Mouse (Mus musculus) cerebellum, adult 2 months (tissue): ENCODE data around the gene Il1f9. TPM values are rescaled to one million over a fixed set of nuclear protein-coding genes. Genes with fewer than 3 reads are reported as not detected.

Source experiments
- DNase-seq, 2 experiments: peaks; one replicate each; pipeline ENCODE4 v3.0.0; 2021
- H3K27ac ChIP-seq: fragments of 200-500 bp; 2 replicates; pipeline ENCODE4 v1.5.1; 2012; ENCODE audit warnings: low read length, control low read depth, inconsistent platforms; ENCODE audit not compliant: insufficient read depth
- H3K27me3 ChIP-seq: fragments of 200-500 bp; 2 replicates; pipeline ENCODE4 v1.6.1; 2012; ENCODE audit warnings: inconsistent platforms, mild to moderate bottlenecking, low read length, moderate library complexity; ENCODE audit not compliant: control insufficient read depth, insufficient read depth
- H3K4me1 ChIP-seq: fragments of 200-500 bp; 2 replicates; pipeline ENCODE4 v1.6.1; 2011; ENCODE audit warnings: low read length; ENCODE audit not compliant: control insufficient read depth, insufficient read depth
- H3K4me3 ChIP-seq: fragments of 200-500 bp; replicated peaks from 2 replicates; pipeline ENCODE3; 2011; ENCODE audit warnings: mild to moderate bottlenecking, low read depth, low read length, control low read depth; ENCODE audit not compliant: insufficient read depth
- CTCF ChIP-seq: fragments of 200-500 bp; IDR thresholded peaks from 2 replicates; pipeline ENCODE4 v1.5.1; 2011; ENCODE audit warnings: low read depth, mild to moderate bottlenecking, control low read depth, low read length, moderate library complexity, borderline replicate concordance; ENCODE audit not compliant: insufficient read depth
- POLR2A ChIP-seq: fragments of 200-500 bp; IDR thresholded peaks from 2 replicates; pipeline ENCODE4 v1.6.1; 2011; ENCODE audit warnings: low read length, control low read depth, borderline replicate concordance; ENCODE audit not compliant: insufficient read depth
- WGBS: fragments of 180-500 bp; shearing (Covaris S2); methylation state at CpG from one replicate; pipeline ENCODE4 v1.1.7; 2018; 5-methylcytosine and 5-hydroxymethylcytosine counted together
- polyA plus RNA-seq: library from polyadenylated mRNA; depleted of rRNA; stranded (reverse); fragments of >200 nt; gene quantifications from 2 replicates; pipeline ENCODE4 v1.2.3, GENCODE M21; 2012; rRNA removed

The Il1f9 gene
- polyA plus RNA-seq, 1 experiment = 0.10 TPM

- no peak overlapping the region for H3K4me3 ChIP-seq
- no peaks in the 10 kb centered on the region for H3K4me1 ChIP-seq
- TF ChIP-seq POLR2A (no peak), CTCF (no peak)
- no peaks in the 10 kb centered on the region; the same call in 1 of the 2 replicates for H3K27me3 ChIP-seq
- H3K27ac ChIP-seq = no peak overlapping the region
- WGBS = 33% methylated on average over 2 of the region's 2 CpGs
- DNase-seq = no peak
Observed at GRCm38 (mm10) chr2:24227191-24227590, 40.9 kb downstream of the Il1f9 start.

Other genes with a start within 250 kb of the Il1f9 start
- gene Hnmt, start 137.1 kb upstream of the Il1f9 start, polyA plus RNA-seq = 10.2 and 11.0 TPM in 2 replicates
- gene Tbpl2, start 89.9 kb upstream of the Il1f9 start, polyA plus RNA-seq = not detected in 2 replicates
- gene Il1f8, start 33.3 kb upstream of the Il1f9 start, polyA plus RNA-seq = not detected in 2 replicates
- not detected in 2 replicates for gene Il1f6, start 28.9 kb downstream of the Il1f9 start, polyA plus RNA-seq
- gene Il1f5, start 90.5 kb downstream of the Il1f9 start, polyA plus RNA-seq = not detected in 2 replicates
- gene Il1f10, start 104.7 kb downstream of the Il1f9 start, polyA plus RNA-seq = not detected in 2 replicates
- not detected in 2 replicates for gene Il1rn, start 150.4 kb downstream of the Il1f9 start, polyA plus RNA-seq
- 0.30 and 0.79 TPM in 2 replicates for gene Psd4, start 181.1 kb downstream of the Il1f9 start, polyA plus RNA-seq